Mouse (Mus musculus) heart, embryonic 16.5 days (tissue): ENCODE results near the gene Phf21a. TPM values are rescaled to one million over a fixed set of nuclear protein-coding genes. Genes with fewer than 3 reads are reported as not detected.
A peak's percentile ranks its signal among the peaks of the same experiment; 100 is the strongest.

Experiments
- ATAC-seq: fragments of 200-750 bp; cut with Nextera tagmentation; replicated peaks from 2 replicates; pipeline ENCODE4 v1.8.0; 2017; ENCODE audit warnings: moderate number of reproducible peaks; ENCODE audit not compliant: insufficient read depth, low FRiP score; ENCODE audit errors: extremely low read depth
- H3K27ac ChIP-seq: fragments of 300-500 bp; sonication (generic); 2 replicates; pipeline ENCODE4 v1.5.1; 2014; ENCODE audit warnings: mild to moderate bottlenecking, low read length, control low read depth, moderate library complexity
- H3K27me3 ChIP-seq: fragments of 300-500 bp; sonication (generic); 2 replicates; pipeline ENCODE4 v1.6.1; 2014; ENCODE audit warnings: low read length, mixed read lengths; ENCODE audit not compliant: control insufficient read depth, insufficient read depth
- H3K36me3 ChIP-seq: fragments of 300-500 bp; sonication (generic); 2 replicates; pipeline ENCODE4 v1.6.1; 2014; ENCODE audit not compliant: control insufficient read depth, insufficient read depth
- H3K4me1 ChIP-seq: fragments of 300-500 bp; sonication (generic); 2 replicates; pipeline ENCODE4 v1.6.1; 2014; ENCODE audit warnings: low read length, mixed read lengths; ENCODE audit not compliant: control insufficient read depth, insufficient read depth
- H3K4me2 ChIP-seq: fragments of 300-500 bp; sonication (generic); 2 replicates; pipeline ENCODE4 v1.6.1; 2014; ENCODE audit warnings: low read depth, mild to moderate bottlenecking, control low read depth, low read length
- H3K4me3 ChIP-seq: fragments of 300-500 bp; sonication (generic); 2 replicates; pipeline ENCODE4 v1.5.1; 2014; ENCODE audit warnings: mild to moderate bottlenecking, control low read depth, low read length
- H3K9ac ChIP-seq: fragments of 300-500 bp; sonication (generic); 2 replicates; pipeline ENCODE4 v1.6.1; 2014; ENCODE audit warnings: low read length, control low read depth
- H3K9me3 ChIP-seq: fragments of 300-500 bp; sonication (generic); replicated peaks from 2 replicates; pipeline ENCODE4 v1.6.1; 2016; ENCODE audit warnings: low read length; ENCODE audit not compliant: control insufficient read depth
- WGBS: fragments of 180-500 bp; shearing (Covaris S2); extraction: QIAGEN DNeasy Blood & Tissue Kit; methylation state at CpG from one replicate; pipeline ENCODE4 v1.1.7; 2014; 5-methylcytosine and 5-hydroxymethylcytosine counted together
- polyA plus RNA-seq: library from polyadenylated mRNA; unstranded; fragments of >200 nt; fragmentation: Nextera tagmentation; extraction: Ambion mirVana; gene quantifications from 2 replicates; pipeline ENCODE4 v1.2.1, GENCODE M21; 2015

The Phf21a gene
- polyA plus RNA-seq, 1 experiment from 2014 or later = 17.1 TPM

DNA sequence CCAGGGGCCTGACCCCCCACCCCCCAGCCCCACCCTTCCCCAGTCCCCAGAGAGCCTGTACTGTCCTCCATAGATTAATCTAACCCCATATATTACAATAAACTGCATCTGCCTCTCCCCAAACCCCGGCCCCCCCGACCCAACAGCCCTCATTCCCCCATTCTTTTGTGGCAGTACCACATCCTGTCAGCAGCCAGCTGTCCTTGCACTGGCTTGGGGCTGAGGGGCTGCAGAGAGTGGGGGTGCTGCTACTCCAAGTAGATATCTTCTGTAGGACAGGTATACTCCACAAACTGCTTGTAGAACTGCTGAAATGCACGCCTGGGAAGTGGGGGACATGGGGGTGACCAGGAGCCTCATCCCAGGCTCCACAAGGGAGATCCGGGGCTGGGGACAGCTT is 291.2 kb downstream of the Phf21a start:
- H3K27ac ChIP-seq = no peak overlapping the region
- H3K9me3 ChIP-seq = no peaks in the 10 kb centered on the region
- H3K4me3 ChIP-seq = no peak overlapping the region
- H3K36me3 ChIP-seq = 0 out of 2 replicates have a peak, but pooled peaks cover 5% of the 10 kb centered on the region
- peaks cover 8% of the 10 kb centered on the region for H3K4me1 ChIP-seq
- no peak overlapping the region for H3K4me2 ChIP-seq
- 0 out of 2 replicates have a peak, but pooled peaks cover 4% of the 10 kb centered on the region for H3K27me3 ChIP-seq
- no peak overlapping the region for H3K9ac ChIP-seq
- no peak for ATAC-seq
- 74% methylated on average over 4 of the region's 4 CpGs for WGBS

DNA sequence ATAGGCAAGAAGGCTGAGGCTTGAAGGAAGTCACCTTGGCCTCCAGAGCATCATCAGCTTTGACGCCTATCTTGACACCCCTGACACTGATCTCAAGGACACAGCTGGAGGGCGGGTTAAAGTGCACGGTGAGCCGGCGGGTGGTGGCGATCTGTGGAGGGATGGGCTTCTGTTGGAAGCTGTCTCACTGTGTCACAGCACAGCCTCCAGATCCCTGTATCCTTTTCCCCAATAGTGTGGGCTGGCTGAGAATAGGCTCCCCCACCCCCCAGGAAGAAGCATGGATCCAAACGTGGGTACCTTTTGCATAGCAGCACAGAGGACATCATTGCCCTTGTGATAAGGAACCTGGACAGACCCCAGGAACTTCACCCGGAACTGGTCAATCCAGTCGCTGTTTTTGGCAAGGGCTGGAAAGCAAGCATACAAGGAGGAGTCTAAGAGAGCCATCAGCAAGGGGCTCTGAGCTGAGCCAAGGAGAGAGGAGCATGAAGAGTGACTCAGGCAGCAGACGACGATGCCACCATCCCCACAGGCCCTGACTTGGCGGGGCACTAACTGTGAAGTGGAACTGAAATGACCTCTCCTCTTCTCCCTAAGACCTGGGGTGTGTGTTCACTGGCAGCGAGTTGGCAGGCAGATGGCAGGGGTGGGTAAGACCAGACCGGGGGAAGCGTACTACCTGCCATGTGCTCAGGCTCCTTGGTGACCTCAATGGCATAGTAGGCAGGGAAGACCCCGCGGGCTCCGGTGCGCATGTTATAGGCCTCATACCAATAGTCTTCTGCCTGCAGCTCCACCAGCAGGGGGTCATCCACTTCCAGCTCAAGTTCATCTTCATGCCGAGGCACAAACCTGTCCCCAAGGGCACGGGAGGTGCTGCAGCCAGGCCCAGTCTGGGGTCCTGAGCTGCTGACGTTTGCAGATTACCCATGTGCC is 292.5 kb downstream of the Phf21a start:
- 66% methylated on average over 22 of the region's 22 CpGs for WGBS
- Histone ChIP-seq H3K36me3 (0 out of 2 replicates have a peak, but pooled peaks cover 3% of the 10 kb centered on the region), H3K9me3 (no peaks in the 10 kb centered on the region)

DNA sequence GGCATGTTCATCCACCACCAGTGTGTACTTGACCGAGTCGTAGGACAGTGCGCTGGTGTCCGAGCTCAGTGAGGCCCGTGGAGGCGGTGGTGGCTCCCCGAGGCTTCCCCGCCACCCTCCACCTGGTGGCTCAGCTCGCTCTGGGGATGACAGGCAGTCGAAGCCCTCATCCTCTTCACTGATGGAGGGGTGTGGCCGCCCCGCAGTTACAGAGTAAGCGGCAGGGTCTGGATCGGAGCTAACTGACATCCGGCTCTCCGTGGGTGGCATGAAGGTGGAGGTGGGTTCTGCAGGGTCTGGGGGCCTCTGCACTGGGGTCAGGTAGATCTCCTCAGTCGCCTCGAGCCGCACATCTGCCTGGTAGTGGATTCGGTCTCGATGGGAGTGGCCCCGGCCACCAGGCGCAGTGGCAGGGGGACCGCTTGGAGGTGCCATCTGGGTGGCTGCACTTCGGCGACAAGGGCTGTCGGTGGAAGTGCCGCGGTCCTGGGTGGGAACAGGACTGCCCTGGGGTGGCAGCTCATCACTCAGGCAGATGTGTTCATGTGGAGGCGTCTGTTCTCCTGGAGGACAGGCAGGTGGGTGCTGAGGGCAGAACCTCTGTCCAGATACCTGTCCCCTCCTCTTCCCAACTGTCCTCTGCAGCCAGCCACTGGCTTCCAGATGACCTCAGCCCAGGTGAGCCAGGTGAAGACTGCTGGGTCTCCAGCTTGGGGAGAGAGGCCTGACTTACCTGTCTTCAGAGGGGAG is 294.1 kb downstream of the Phf21a start:
- 89% methylated on average over 30 of the region's 30 CpGs for WGBS
- H3K27ac ChIP-seq = no peak overlapping the region

More for the DNA sequence above, 292.5 kb downstream of the Phf21a start:
- no peak for ATAC-seq
- H3K4me1 ChIP-seq = peaks cover 14% of the 10 kb centered on the region
- 0 out of 2 replicates have a peak, but pooled peaks cover 4% of the 10 kb centered on the region for H3K27me3 ChIP-seq
- H3K27ac ChIP-seq = no peak overlapping the region
- no peak overlapping the region for H3K4me3 ChIP-seq
- H3K4me2 ChIP-seq = no peak overlapping the region
- H3K9ac ChIP-seq = no peak overlapping the region

DNA sequence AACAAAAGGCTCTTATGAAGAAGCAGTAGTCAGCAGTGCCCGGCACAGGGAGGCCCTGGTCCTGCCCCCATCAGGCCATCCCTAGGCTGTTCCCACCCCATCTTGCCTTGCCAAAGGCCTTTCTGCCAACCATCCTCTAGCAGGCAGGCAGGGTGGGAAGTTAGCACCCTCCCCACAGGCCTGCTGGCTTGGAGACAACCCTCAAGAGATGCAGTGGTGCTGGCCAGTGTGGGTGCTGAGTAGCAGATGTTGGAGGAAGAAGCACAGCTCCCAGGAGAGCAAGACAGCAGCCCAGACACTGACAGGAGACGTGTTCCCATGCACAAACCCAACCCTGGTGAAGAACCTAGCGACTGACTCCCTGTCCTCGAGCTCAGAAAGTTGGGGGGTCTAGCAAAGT is 294.7 kb downstream of the Phf21a start:
- H3K27ac ChIP-seq = no peak overlapping the region
- no peaks in the 10 kb centered on the region for H3K36me3 ChIP-seq
- H3K4me1 ChIP-seq = peaks cover 23% of the 10 kb centered on the region
- 80% methylated on average over 4 of the region's 4 CpGs for WGBS
- no peak overlapping the region for H3K9ac ChIP-seq
- H3K4me2 ChIP-seq = no peak overlapping the region
- peaks cover 6% of the 10 kb centered on the region; the same call in 1 of the 2 replicates for H3K27me3 ChIP-seq
- no peak overlapping the region for H3K4me3 ChIP-seq
- no peaks in the 10 kb centered on the region for H3K9me3 ChIP-seq
- ATAC-seq = no peak

More for the DNA sequence above, 294.1 kb downstream of the Phf21a start:
- H3K27me3 ChIP-seq = peaks cover 6% of the 10 kb centered on the region; the same call in 1 of the 2 replicates
- no peak for ATAC-seq
- H3K9ac ChIP-seq = no peak overlapping the region
- no peak overlapping the region for H3K4me2 ChIP-seq
- H3K9me3 ChIP-seq = no peaks in the 10 kb centered on the region
- peaks cover 19% of the 10 kb centered on the region for H3K4me1 ChIP-seq
- no peaks in the 10 kb centered on the region for H3K36me3 ChIP-seq
- H3K4me3 ChIP-seq = no peak overlapping the region

DNA sequence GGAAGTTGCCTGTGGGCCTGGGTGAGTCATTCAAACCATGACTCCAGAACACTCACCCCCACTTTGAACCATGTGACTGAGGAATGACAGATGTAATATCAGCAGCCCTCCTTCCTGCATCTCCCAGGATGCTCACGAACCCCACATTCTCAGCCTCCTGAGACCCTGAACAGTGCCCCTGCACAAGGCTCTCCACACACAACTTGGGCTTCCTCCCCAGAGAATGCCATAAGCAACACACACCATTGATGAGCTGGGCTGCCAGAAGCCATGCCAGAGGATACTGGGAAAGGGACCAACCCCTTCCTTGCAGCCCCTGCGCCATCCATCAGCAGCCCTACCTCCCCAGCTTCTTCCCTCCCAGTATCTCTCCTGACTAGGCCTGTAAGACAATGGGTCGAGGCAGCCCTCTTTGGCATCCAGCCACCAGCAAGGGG is 295.2 kb downstream of the Phf21a start:
- Histone ChIP-seq H3K4me3 (peak overlapping the region; percentile 65), H3K4me2 (peak overlapping the region; percentile 83), H3K27ac (no peak overlapping the region), H3K9me3 (no peaks in the 10 kb centered on the region), H3K9ac (no peak overlapping the region; the same call in 1 of the 2 replicates), H3K27me3 (peaks cover 9% of the 10 kb centered on the region), H3K36me3 (no peaks in the 10 kb centered on the region), H3K4me1 (peaks cover 23% of the 10 kb centered on the region)
- WGBS = 49% methylated on average over 3 of the region's 3 CpGs
- no peak for ATAC-seq

DNA sequence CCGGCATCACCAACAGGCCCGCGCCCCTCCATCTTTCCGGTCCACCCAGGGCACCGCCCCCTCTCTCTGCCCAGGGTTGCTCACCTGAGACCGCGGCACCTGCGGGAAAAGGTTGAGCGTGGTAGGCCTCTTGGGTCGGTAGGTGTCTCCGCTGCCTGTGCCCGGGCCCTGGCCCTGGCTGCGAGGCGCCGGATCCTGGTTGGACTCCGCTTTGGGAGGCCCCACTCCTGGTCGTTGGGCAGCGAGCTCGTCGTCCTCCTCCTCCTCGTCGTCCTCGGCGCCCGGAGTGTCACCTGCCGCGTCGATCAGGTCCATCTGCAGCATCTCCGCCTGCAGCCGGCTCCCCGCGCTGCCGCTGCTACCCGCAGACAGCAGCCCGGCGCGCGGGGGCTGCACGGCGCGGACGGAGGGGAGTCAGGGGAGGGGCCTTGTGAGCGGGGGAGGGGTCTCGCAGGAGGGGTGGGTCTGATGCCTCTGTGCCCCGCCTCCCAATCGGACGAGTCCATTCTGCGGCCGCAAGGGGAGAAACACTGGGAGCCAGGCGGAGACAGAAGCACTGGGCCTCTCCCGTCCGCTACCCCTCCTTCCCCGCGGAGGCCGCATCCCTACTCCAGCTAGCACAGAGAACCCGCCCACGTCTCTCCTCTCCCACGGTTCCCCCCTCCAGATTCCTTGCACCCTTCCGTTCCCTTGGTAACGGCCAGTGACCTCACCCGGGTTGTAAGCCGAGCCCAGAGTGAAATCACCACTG is 296.1 kb downstream of the Phf21a start:
- ATAC-seq = peak; percentile 79
- H3K27me3 ChIP-seq = peaks cover 18% of the 10 kb centered on the region
- peak overlapping the region; percentile 65 for H3K4me3 ChIP-seq
- H3K27ac ChIP-seq = no peak overlapping the region
- peak overlapping the region; percentile 83 for H3K4me2 ChIP-seq
- H3K9ac ChIP-seq = peak overlapping the region; percentile 57
- H3K9me3 ChIP-seq = no peaks in the 10 kb centered on the region
- under 1% methylated on average over 61 of the region's 62 CpGs for WGBS
- H3K4me1 ChIP-seq = peaks cover 23% of the 10 kb centered on the region
- no peaks in the 10 kb centered on the region for H3K36me3 ChIP-seq

DNA sequence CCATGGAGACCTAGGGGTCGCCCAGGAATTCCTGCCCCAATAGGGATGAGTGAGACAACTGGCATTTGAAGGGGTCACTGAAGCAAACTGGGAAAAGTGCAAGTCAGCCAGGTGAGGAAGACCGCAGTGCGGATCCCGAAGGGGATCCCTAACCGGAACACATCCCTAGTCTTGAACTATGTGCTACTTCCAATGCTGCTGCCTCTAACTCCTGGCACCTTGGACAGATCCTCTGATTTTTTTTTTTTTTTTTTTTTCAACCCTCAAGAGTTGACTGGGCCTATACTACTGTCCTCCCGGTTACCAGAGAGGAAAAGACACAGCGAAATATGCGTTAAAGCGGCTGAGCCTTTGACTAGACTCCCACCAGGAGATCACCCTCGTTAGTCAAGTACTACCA is 296.7 kb downstream of the Phf21a start:
- Histone ChIP-seq H3K9me3 (no peaks in the 10 kb centered on the region), H3K27me3 (peaks cover 19% of the 10 kb centered on the region), H3K27ac (no peak overlapping the region), H3K4me2 (peak overlapping the region; percentile 83), H3K36me3 (no peaks in the 10 kb centered on the region), H3K4me3 (peak overlapping the region; percentile 65), H3K9ac (no peak overlapping the region; the same call in none of the 2 replicates), H3K4me1 (peaks cover 23% of the 10 kb centered on the region)
- ATAC-seq = 0 out of 2 replicates have a peak, but pooled peaks have one; percentile 1
- WGBS = 10% methylated on average over 10 of the region's 10 CpGs

DNA sequence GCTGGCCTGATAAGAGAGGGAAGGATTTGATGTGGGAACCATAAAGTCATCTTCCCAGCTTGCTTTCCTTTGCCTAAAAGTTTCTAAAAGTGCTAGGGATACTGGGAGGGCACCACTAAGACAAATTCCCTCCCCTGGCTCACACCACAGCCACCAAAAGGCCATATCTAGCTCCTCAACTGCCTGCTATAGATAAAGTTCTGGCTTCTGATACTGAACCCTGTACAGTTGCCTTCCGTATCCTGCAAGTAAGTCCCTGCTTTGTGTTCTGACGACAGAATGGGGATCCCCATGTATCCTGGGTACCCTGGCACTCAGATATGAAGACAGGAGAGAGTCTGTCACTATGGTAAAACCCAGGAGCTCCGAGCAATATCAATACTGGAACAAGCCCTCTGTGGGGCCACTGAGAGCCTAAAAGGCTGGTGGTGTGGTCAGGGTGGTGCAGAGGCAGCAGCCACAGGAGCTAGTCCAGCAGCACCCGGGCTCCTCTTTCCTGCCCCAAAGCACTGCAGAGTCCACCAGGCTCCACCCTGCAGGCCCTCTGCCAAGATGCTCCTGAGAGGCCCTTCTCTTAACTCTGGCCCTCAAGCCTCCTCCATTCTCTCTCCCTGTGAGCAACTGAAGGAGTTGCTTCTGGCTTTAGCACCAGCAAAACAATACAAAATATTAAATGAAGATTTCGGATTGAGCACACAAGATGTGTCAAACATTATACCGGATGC is 297.5 kb downstream of the Phf21a start:
- 65% methylated on average over 6 of the region's 6 CpGs for WGBS
- no peak for ATAC-seq
- Histone ChIP-seq H3K9ac (no peak overlapping the region), H3K4me3 (no peak overlapping the region), H3K4me2 (no peak overlapping the region), H3K27me3 (peaks cover 19% of the 10 kb centered on the region), H3K36me3 (no peaks in the 10 kb centered on the region), H3K9me3 (no peaks in the 10 kb centered on the region), H3K27ac (no peak overlapping the region), H3K4me1 (peaks cover 23% of the 10 kb centered on the region)
